Mouse (Mus musculus) heart, embryonic 13.5 days (tissue): Measurements from ENCODE around the gene Cdh8. TPM values are rescaled to one million over a fixed set of nuclear protein-coding genes. Genes with fewer than 3 reads are reported as not detected.
"Not testable (repeated sequence)": the region's sequence is repeated elsewhere in the genome, so short reads cannot be mapped to it uniquely, and the experiment has no call there.

ENCODE experiments used
- ATAC-seq: fragments of 200-750 bp; cut with Nextera tagmentation; 2 replicates; pipeline ENCODE4 v1.8.0; 2017; ENCODE audit warnings: moderate TSS enrichment; ENCODE audit not compliant: insufficient number of reproducible peaks, low FRiP score, low TSS enrichment; ENCODE audit errors: extremely low read depth
- H3K27ac ChIP-seq: fragments of 300-500 bp; sonication (generic); replicated peaks from 2 replicates; pipeline ENCODE4 v1.5.1; 2015; ENCODE audit warnings: moderate library complexity, mild to moderate bottlenecking, inconsistent platforms
- H3K27me3 ChIP-seq: fragments of 300-500 bp; sonication (generic); replicated peaks from 2 replicates; pipeline ENCODE4 v1.6.1; 2015; ENCODE audit warnings: mild to moderate bottlenecking, inconsistent platforms
- H3K36me3 ChIP-seq: fragments of 300-500 bp; sonication (generic); 2 replicates; pipeline ENCODE4 v1.6.1; 2015; ENCODE audit warnings: mild to moderate bottlenecking, inconsistent platforms
- H3K4me1 ChIP-seq: fragments of 300-500 bp; sonication (generic); 2 replicates; pipeline ENCODE4 v1.6.1; 2015; ENCODE audit warnings: inconsistent platforms
- H3K4me2 ChIP-seq: fragments of 300-500 bp; sonication (generic); 2 replicates; pipeline ENCODE4 v1.6.1; 2015; ENCODE audit warnings: inconsistent platforms, mild to moderate bottlenecking, moderate library complexity
- H3K4me3 ChIP-seq: fragments of 300-500 bp; sonication (generic); 2 replicates; pipeline ENCODE4 v1.5.1; 2015; ENCODE audit warnings: moderate library complexity, mild to moderate bottlenecking, inconsistent platforms
- H3K9ac ChIP-seq: fragments of 300-500 bp; sonication (generic); 2 replicates; pipeline ENCODE4 v1.6.1; 2015; ENCODE audit warnings: inconsistent platforms, mild to moderate bottlenecking, moderate library complexity
- H3K9me3 ChIP-seq: fragments of 300-500 bp; sonication (generic); 2 replicates; pipeline ENCODE4 v1.6.1; 2016; ENCODE audit warnings: inconsistent platforms
- WGBS: fragments of 180-500 bp; shearing (Covaris S2); methylation state at CpG from one replicate; pipeline ENCODE4 v1.1.7; 2015; ENCODE audit warnings: mixed read lengths; 5-methylcytosine and 5-hydroxymethylcytosine counted together
- polyA plus RNA-seq: library from polyadenylated mRNA; unstranded; fragments of >200 nt; fragmentation: Nextera tagmentation; extraction: Ambion mirVana; gene quantifications from 2 replicates; pipeline ENCODE4 v1.2.1, GENCODE M21; 2015

The Cdh8 gene
- polyA plus RNA-seq, 1 experiment from 2014 or later, result 1.6 TPM

DNA sequence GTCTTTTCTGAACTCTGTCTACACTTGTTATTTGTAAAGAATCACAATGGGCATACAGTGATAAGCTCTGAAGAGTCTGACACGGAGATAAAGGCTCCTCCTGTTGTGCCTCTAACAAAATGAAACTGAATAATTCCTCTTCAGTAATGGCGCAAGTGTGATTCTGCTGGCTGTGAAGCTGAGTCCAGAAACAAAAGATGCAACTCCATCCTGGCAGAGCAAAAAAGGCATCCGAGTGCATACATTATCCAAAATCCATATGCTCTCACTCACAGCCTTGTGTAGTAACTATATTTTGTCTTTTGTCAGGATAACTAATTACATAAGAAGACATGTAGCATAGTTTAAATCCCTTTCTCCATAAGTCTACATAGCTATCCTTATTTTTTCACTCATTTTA lies 149.1 kb downstream of the Cdh8 start:
- Histone ChIP-seq H3K9ac (no peak overlapping the region), H3K36me3 (no peaks in the 10 kb centered on the region), H3K4me1 (no peaks in the 10 kb centered on the region), H3K27ac (no peak overlapping the region), H3K4me3 (no peak overlapping the region), H3K9me3 (no peaks in the 10 kb centered on the region), H3K4me2 (no peak overlapping the region), H3K27me3 (no peaks in the 10 kb centered on the region)
- 52% methylated on average over 3 of the region's 3 CpGs for WGBS
- no peak for ATAC-seq

DNA sequence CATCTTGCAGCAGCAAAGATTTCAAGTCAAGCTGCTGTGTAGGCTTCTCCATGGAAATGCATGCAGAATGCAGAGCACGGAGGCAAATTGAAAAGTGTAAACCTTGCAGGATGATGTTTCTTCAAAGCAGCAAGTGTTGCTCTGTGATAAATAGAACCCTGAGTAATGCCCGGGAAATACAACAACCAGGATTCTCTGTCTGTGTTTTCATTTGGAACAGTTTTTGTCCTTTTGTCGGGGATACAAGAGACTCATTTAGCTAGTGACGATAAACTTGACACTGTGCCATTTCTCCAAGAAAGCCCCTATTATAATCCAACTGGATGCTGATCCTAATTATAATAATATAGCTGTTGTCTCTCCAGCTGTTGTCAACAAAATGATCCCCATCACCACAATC lies 181.9 kb downstream of the Cdh8 start:
- no peak for ATAC-seq
- WGBS, result 74% methylated on average over 4 of the region's 4 CpGs

DNA sequence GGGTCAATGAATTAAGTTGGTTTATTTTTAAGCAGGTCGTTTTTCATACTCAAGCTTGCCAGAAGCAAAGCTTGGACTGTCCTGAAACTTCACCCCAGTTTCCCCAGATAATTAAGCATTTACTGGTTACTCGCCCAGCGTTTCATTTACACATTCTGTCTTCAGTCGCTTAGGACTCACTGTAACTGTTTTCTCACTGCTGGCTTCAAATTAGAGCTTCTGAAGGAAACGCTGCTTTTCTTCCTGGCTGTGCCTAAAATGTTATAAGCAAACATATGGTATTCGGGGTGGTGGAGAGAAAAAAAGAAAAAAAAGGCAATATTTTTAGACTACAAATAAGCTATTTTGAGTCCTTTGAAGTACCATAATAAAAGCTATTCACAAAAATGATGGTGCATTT lies 192.6 kb downstream of the Cdh8 start:
- Histone ChIP-seq H3K4me1 (no peaks in the 10 kb centered on the region), H3K27ac (no peak overlapping the region), H3K36me3 (no peaks in the 10 kb centered on the region), H3K4me2 (no peak overlapping the region), H3K27me3 (no peaks in the 10 kb centered on the region), H3K9ac (no peak overlapping the region), H3K4me3 (no peak overlapping the region), H3K9me3 (no peaks in the 10 kb centered on the region)
- WGBS, result 64% methylated on average over 6 of the region's 6 CpGs
- no peak for ATAC-seq

More for the DNA sequence above, 181.9 kb downstream of the Cdh8 start:
- Histone ChIP-seq H3K27ac (no peak overlapping the region), H3K36me3 (no peaks in the 10 kb centered on the region), H3K9ac (no peak overlapping the region), H3K27me3 (no peaks in the 10 kb centered on the region), H3K4me1 (no peaks in the 10 kb centered on the region), H3K4me3 (no peak overlapping the region), H3K4me2 (no peak overlapping the region), H3K9me3 (no peaks in the 10 kb centered on the region)

DNA sequence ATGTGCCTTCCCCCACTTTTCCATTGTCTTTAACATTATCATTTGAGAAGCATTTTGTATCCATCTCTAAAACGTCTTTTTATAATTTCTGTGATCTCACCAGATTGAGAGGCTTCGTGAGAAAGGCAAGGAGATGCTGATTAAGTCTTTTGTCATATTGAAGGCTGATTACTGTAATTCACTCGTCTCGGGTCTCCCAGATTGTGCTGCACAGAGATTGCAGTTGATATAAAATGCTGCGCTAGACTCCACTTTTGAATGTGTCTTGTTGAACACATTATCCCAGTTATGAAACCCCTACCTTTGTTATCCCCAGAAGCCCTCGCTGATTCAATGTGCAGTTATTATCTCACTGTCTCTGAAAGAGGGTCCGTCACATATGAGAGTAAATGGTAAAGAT lies 211.1 kb downstream of the Cdh8 start:
- no peak overlapping the region for H3K4me3 ChIP-seq
- 75% methylated on average over 7 of the region's 7 CpGs for WGBS
- no peaks in the 10 kb centered on the region for H3K4me1 ChIP-seq
- no peak overlapping the region for H3K4me2 ChIP-seq
- H3K27ac ChIP-seq, result no peak overlapping the region
- ATAC-seq, result no peak
- H3K9me3 ChIP-seq, result no peaks in the 10 kb centered on the region
- no peak overlapping the region for H3K9ac ChIP-seq
- no peaks in the 10 kb centered on the region for H3K36me3 ChIP-seq
- H3K27me3 ChIP-seq, result no peaks in the 10 kb centered on the region

DNA sequence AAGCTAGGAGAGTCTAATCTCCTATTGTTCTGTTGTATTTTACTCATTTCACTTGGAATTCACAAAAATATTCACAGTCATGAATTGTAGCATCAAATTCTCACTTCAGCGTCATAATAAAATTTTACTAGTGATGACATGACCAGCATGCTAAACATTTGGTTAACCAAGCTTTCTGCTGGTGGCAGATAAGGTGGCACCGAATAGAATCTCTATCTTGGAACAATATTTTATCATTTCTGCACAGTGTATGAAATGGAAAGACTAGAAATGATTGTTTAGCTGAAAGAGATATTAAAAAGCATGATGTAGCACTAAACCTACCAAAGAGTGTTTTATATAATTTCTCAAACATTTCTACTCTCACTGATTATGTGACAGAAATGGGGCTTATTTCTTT lies 225.6 kb downstream of the Cdh8 start:
- H3K4me1 ChIP-seq, result no peaks in the 10 kb centered on the region
- no peaks in the 10 kb centered on the region for H3K36me3 ChIP-seq
- H3K27ac ChIP-seq, result no peak overlapping the region
- H3K27me3 ChIP-seq, result 0 out of 2 replicates have a peak, but pooled peaks cover 2% of the 10 kb centered on the region
- H3K4me2 ChIP-seq, result no peak overlapping the region
- H3K9me3 ChIP-seq, result no peaks in the 10 kb centered on the region
- WGBS, result 67% methylated on average over 2 of the region's 2 CpGs
- ATAC-seq, result no peak
- H3K9ac ChIP-seq, result no peak overlapping the region
- H3K4me3 ChIP-seq, result no peak overlapping the region

DNA sequence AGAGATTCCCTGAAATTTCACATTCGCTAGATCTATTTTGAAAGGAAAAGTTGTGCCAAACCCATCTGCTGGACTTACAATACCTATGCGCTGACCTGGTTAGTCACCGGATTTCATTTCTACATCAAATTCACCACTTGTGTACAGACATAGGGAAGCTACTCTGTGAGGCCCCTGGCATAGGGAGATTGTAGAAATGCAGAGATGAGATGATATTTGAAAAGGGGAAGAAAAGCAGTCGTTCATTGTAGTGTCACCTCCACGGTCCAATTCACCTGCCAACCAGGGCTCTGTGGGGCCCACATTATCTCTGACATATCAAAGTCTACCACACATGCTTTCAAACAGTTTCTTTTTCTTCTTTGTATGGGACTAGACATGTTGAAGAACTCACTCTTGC lies 229.4 kb downstream of the Cdh8 start:
- Histone ChIP-seq H3K4me3 (no peak overlapping the region), H3K27ac (no peak overlapping the region), H3K27me3 (0 out of 2 replicates have a peak, but pooled peaks cover 6% of the 10 kb centered on the region), H3K9me3 (no peaks in the 10 kb centered on the region), H3K4me1 (no peaks in the 10 kb centered on the region), H3K36me3 (no peaks in the 10 kb centered on the region), H3K9ac (no peak overlapping the region), H3K4me2 (no peak overlapping the region)
- no peak for ATAC-seq
- 76% methylated on average over 5 of the region's 5 CpGs for WGBS

DNA sequence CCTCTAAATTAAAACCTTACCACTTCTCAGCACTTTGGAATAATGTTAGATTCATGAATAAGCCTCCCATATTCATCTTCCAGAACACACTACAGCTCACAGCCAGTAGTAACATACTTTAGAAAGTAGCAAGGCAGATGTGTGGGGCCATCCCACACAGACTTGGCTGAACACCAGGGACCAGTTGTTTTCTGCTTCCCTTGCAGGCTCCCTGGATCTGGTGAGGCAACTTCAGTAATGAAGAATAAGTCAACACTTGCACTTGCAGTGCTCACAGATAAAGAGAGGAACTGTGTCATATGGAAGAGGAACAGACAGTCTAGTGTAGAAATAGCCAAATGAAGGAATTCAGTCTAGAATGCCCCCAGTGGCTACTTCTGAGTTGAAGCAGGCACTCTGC lies 232.1 kb downstream of the Cdh8 start:
- Histone ChIP-seq H3K4me2 (no peak overlapping the region), H3K4me3 (no peak overlapping the region), H3K9me3 (no peaks in the 10 kb centered on the region), H3K9ac (no peak overlapping the region), H3K4me1 (no peaks in the 10 kb centered on the region), H3K27ac (no peak overlapping the region), H3K36me3 (no peaks in the 10 kb centered on the region), H3K27me3 (peaks cover 18% of the 10 kb centered on the region)
- no peak for ATAC-seq

DNA sequence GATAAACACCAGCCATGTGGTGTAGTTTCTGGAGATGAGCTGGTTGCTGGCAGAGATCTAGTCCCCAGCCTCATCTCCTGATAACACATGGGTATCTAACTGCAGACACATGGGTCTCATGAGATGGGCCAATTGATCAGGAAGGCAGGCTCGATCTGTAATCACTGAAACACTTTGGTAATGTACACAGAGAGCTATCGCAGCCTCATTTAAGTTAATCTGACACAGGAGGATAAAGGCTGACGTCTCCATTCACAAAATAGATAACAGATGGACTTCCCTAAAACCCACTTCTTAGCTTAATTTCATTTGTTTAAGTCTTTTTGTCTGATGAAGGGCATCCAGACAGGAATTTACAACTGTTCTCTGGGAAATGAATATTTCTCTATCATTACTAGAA lies 249.3 kb downstream of the Cdh8 start:
- no peak for ATAC-seq
- Histone ChIP-seq H3K4me3 (no peak overlapping the region), H3K27ac (no peak overlapping the region), H3K4me2 (no peak overlapping the region), H3K4me1 (peaks cover 10% of the 10 kb centered on the region), H3K27me3 (no peaks in the 10 kb centered on the region), H3K9ac (no peak overlapping the region), H3K9me3 (no peaks in the 10 kb centered on the region), H3K36me3 (no peaks in the 10 kb centered on the region)
- 39% methylated on average over 3 of the region's 3 CpGs for WGBS

DNA sequence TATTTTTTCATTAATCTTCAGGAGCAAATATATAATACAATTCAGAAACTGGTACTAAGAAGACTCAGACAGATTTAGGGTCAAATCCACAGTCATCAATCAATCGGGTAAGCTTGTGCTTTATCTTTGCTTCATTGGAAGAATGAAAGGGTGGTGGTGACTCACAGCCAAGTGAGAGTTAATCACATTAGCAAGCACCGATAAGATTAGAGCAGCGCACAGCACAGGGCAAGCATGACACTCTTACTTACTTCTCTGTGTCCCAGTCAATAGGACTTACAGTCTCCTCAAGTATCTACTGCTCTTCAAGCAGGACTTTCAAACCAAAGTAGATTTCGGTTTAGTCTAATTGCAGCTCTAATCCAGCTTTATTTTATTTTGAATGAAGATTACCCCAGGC lies 254.6 kb downstream of the Cdh8 start:
- WGBS, result 7% methylated on average over 4 of the region's 4 CpGs
- H3K4me3 ChIP-seq, result no peak overlapping the region
- H3K27ac ChIP-seq, result no peak overlapping the region
- no peak overlapping the region for H3K9ac ChIP-seq
- H3K4me1 ChIP-seq, result peaks cover 15% of the 10 kb centered on the region
- no peak overlapping the region for H3K4me2 ChIP-seq
- no peaks in the 10 kb centered on the region for H3K9me3 ChIP-seq
- no peaks in the 10 kb centered on the region for H3K36me3 ChIP-seq
- no peaks in the 10 kb centered on the region for H3K27me3 ChIP-seq
- ATAC-seq, result no peak

DNA sequence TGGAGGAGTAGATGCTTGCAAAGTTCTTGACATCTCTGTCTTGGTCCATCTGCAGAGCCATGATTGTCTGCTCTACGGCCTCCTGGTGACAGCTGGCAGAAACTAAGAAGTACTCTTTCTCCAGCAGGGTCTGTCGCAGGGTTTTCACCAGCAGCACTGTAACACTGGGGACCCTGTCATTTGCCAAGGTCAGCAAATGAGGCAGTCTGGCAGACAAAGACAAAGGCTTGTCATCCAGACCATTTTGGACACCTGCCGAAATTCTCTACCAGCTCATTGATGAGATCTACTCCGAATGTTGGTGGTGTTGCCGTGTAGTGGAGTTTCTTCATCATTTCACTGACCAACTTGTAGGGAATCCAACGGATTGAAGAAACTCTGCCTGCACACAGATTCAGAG lies 270.8 kb downstream of the Cdh8 start:
- no peak overlapping the region for H3K4me2 ChIP-seq
- 79% methylated on average over 6 of the region's 6 CpGs for WGBS
- H3K27me3 ChIP-seq, result no peaks in the 10 kb centered on the region
- no peaks in the 10 kb centered on the region for H3K9me3 ChIP-seq
- no peaks in the 10 kb centered on the region for H3K36me3 ChIP-seq
- no peak for ATAC-seq
- no peaks in the 10 kb centered on the region for H3K4me1 ChIP-seq
- no peak overlapping the region for H3K27ac ChIP-seq
- H3K9ac ChIP-seq, result no peak overlapping the region
- no peak overlapping the region for H3K4me3 ChIP-seq

DNA sequence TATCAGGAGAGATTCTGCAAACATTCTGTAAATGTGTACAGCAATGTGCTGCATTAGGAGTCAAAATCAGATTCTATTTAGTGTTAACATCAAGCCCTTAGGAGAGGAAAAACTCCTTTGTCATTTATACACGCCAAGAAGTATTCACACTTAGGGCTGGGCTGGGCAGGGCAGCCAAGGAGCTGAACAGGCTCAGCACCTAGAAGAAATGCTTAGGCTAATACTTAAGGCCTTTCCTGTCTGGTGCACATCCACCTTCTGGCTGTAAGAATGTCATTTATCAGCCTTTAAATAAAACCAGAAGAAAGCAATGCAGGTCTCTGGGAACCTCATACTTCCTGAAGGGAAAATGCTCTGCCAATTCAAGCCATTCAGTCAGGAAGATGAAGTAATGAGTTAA lies 271.5 kb downstream of the Cdh8 start:
- not testable (repeated sequence) for H3K27me3 ChIP-seq, H3K4me3 ChIP-seq, H3K9ac ChIP-seq, ATAC-seq, H3K9me3 ChIP-seq, H3K36me3 ChIP-seq, H3K27ac ChIP-seq, H3K4me2 ChIP-seq, H3K4me1 ChIP-seq
- WGBS, result 50% methylated on average over 1 of the region's 1 CpGs

DNA sequence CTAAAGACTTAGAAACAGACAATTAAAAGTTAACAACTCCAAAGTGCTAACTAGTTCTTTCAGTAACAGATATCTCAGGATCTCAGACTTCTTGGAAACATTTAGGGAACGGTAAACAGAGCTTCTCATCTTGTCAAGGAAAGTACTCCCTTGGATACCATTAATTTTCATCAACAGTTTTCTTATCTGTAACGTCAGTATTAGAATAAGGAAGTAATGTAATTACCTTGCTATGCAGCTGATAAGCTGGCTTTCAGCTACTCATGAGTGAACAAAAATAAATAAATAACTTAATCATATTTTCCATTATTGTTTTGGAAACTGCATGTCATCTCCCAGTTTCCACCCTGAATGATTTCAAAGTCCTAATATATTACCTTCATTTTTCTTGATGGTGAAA lies 317.8 kb downstream of the Cdh8 start:
- no peak overlapping the region for H3K4me2 ChIP-seq
- no peaks in the 10 kb centered on the region for H3K9me3 ChIP-seq
- H3K27ac ChIP-seq, result no peak overlapping the region
- ATAC-seq, result no peak
- WGBS, result 57% methylated on average over 2 of the region's 2 CpGs
- H3K4me1 ChIP-seq, result no peaks in the 10 kb centered on the region
- no peaks in the 10 kb centered on the region for H3K36me3 ChIP-seq
- no peak overlapping the region for H3K4me3 ChIP-seq
- H3K27me3 ChIP-seq, result no peaks in the 10 kb centered on the region
- H3K9ac ChIP-seq, result no peak overlapping the region

DNA sequence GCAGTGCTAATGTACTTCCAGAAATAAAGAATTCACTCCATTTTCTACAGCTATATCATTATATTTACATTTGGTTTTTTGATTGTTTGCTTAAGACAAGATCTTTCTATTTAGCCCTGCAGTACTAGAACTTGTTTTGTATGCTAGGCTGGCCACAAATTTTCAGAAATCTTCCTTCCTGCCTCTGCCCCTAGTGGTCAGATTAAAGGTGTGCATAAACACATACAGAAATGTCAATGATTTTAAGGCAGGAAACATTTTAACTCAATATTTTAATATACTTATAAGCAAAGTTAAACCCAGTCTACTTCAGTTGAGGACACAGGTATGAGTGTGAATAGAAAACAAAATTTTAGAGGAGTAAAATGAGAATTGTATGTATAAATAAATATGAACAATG lies 364.9 kb downstream of the Cdh8 start:
- H3K9ac ChIP-seq, result no peak overlapping the region
- no peak overlapping the region for H3K4me3 ChIP-seq
- H3K4me1 ChIP-seq, result no peaks in the 10 kb centered on the region
- no peak overlapping the region for H3K27ac ChIP-seq
- H3K4me2 ChIP-seq, result no peak overlapping the region
- H3K36me3 ChIP-seq, result no peaks in the 10 kb centered on the region
- no peaks in the 10 kb centered on the region for H3K9me3 ChIP-seq
- ATAC-seq, result no peak
- H3K27me3 ChIP-seq, result no peaks in the 10 kb centered on the region
